Mouse (Mus musculus): ENCODE results near the gene Wdr44. TPM values are rescaled to one million over a fixed set of nuclear protein-coding genes. Genes with fewer than 3 reads are reported as not detected.

Gene Wdr44
- polyA plus RNA-seq, 1 experiment from 2014 or later, result 3.7 TPM

DNA sequence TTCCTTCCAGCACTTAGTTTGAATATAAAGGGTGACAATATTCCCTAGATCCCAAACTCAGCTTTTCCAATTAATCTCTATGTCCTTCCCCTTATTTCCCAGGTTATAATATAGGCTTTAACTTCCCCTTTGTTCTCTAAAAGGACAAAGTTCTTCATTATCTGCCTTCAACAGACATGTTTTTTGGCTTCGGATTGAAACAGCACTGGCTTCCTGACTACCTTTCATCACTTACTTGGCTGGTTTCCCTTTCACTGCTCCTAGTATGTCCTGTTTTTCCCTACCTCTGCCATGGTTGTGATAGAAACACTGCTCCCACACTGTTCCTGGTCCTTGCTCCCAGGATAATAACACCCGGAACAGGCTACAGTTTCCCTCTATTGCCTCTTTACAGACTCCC lies 15.3 kb upstream of the Wdr44 start:
- H3K4me1 ChIP-seq (ENCODE audit: insufficient read depth), result no peaks in the 10 kb centered on the region
- H3K27me3 ChIP-seq (ENCODE audit: insufficient read depth, low read length), result no peaks in the 10 kb centered on the region
- DNase-seq, result no peak
- TF ChIP-seq CTCF (IDR thresholded peaks at IDR 0.05; ENCODE audit: low read depth), result no peak
- TF ChIP-seq EP300 (IDR thresholded peaks at IDR 0.05; ENCODE audit: low read depth), result no peak
- no peak overlapping the region for H3K4me2 ChIP-seq (ENCODE audit: low read depth, low read length)
- no peak overlapping the region for H3K4me3 ChIP-seq (ENCODE audit: low read depth, low read length)
- H3K9me3 ChIP-seq (ENCODE audit: low read length), result no peaks in the 10 kb centered on the region
- ATAC-seq, result no peak
- H3K9ac ChIP-seq (replicated peaks), result no peak overlapping the region
- WGBS (ENCODE audit: insufficient replicate concordance), result 66% methylated on average over 2 of the region's 2 CpGs
- no peaks in the 10 kb centered on the region for H3K36me3 ChIP-seq (replicated peaks; ENCODE audit: insufficient read depth, low read length)
- no peak overlapping the region for H3K27ac ChIP-seq (ENCODE audit: low read depth)

DNA sequence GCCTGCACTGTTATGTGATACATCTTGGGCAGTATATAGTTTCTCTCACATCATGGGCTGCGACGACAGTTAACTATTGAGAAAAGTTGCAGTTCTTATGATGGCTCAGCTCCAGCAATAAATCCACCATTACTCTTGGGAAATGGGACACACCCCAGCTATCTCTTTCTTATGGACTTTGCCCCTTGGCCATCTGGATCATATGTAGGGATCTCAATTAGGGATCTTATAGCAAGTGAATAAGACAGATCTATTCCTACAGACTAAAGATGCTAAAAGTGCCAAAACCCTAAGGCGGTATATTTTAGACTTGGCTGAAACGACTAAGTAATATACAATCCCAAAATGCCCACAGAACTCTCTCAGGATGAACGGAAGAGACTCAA lies 522 bp upstream of the Wdr44 start:
- peak overlapping the region; percentile 61; the same call in 1 of the 2 replicates for H3K27ac ChIP-seq (ENCODE audit: low read depth)
- no peaks in the 10 kb centered on the region for H3K36me3 ChIP-seq (replicated peaks; ENCODE audit: insufficient read depth, low read length)
- no peak for DNase-seq
- peak overlapping the region; percentile 38; the same call in 1 of the 2 replicates for H3K9ac ChIP-seq (replicated peaks)
- no peaks in the 10 kb centered on the region for H3K27me3 ChIP-seq (ENCODE audit: insufficient read depth, low read length)
- H3K4me3 ChIP-seq (ENCODE audit: low read depth, low read length), result peak overlapping the region; percentile 76
- peak overlapping the region; percentile 69 for H3K4me2 ChIP-seq (ENCODE audit: low read depth, low read length)
- WGBS (ENCODE audit: insufficient replicate concordance), result 6% methylated on average over 5 of the region's 5 CpGs
- TF ChIP-seq EP300 (IDR thresholded peaks at IDR 0.05; ENCODE audit: low read depth) (no peak), CTCF (IDR thresholded peaks at IDR 0.05; ENCODE audit: low read depth) (no peak)
- H3K9me3 ChIP-seq (ENCODE audit: low read length), result no peaks in the 10 kb centered on the region
- peak; percentile 5; the same call in 1 of the 2 replicates for ATAC-seq
- H3K4me1 ChIP-seq (ENCODE audit: insufficient read depth), result no peaks in the 10 kb centered on the region

DNA sequence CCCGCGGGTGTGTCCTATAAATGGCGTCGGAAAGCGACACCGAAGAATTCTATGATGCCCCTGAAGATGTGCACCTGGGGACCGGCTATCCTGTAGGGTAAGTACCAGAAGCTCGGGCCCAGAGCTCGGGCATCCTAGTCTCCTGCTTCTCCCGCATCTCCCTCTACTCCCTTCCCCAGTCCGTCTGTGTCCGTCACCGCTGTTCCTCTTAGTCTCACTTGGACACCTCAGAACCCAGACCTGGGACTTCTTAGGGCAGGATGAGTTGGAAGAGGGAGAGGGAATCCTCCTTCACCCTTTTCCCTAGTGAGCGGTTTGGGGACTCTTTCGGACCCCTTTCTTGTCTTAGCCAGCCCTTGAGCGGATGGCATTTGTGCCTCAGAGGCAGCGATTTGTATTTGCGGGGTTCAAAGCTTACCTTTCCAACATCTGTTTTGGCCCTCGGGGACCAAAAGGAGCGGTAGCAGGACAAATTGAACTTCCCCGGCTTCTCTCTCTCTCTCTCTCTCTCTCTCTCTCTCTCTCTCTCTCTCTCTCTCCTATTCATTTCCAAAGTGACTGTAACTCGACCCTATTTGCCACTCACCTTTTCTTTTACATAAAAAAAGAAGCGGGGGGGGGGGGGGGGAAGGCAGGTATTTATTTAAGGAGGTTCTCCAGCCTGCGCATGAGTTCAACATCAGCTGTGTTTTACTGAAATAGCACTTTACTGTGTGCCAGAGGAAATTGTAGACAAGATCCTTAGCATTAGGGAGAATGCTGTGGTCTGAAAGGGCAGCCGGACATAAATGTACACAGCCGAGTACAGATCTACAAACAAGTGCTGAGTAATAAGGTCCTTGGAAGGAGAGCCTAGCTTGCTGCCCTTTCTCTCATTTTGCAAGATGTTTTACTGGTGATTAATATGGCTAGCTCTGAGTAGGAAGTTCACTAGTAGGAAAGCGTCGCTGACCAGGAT lies 871 bp downstream of the Wdr44 start:
- peak; percentile 10 for DNase-seq
- 11% methylated on average over 27 of the region's 28 CpGs for WGBS (ENCODE audit: insufficient replicate concordance)
- peak overlapping the region; percentile 76 for H3K4me3 ChIP-seq (ENCODE audit: low read depth, low read length)
- H3K27me3 ChIP-seq (ENCODE audit: insufficient read depth, low read length), result no peaks in the 10 kb centered on the region
- ATAC-seq, result no peak
- peak overlapping the region; percentile 83 for H3K9ac ChIP-seq (replicated peaks)
- H3K36me3 ChIP-seq (replicated peaks; ENCODE audit: insufficient read depth, low read length), result no peaks in the 10 kb centered on the region
- H3K4me2 ChIP-seq (ENCODE audit: low read depth, low read length), result peak overlapping the region; percentile 67
- TF ChIP-seq CTCF (IDR thresholded peaks at IDR 0.05; ENCODE audit: low read depth) (no peak), EP300 (IDR thresholded peaks at IDR 0.05; ENCODE audit: low read depth) (no peak)
- H3K27ac ChIP-seq (ENCODE audit: low read depth), result peak overlapping the region; percentile 94
- no peaks in the 10 kb centered on the region for H3K4me1 ChIP-seq (ENCODE audit: insufficient read depth)
- no peaks in the 10 kb centered on the region for H3K9me3 ChIP-seq (ENCODE audit: low read length)

DNA sequence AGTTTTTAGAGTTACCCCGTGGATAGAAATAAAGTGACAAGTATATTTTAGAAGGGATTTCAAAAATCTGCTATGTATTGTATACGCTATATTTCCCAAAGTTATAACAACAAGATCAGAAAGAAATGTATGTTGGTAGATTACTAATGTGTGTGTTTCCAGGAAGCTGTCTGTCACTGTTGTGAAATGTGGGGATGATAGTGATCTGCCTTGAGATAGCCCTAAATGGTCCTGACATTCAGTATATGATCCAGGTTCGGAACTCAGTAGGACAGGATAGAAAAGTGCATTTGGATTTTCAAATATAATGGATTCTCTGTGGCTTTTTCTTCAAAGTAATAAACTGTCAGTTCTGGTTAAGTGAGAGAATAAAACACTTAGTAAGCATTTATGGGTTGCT lies 1.7 kb downstream of the Wdr44 start:
- 60% methylated on average over 3 of the region's 3 CpGs for WGBS (ENCODE audit: insufficient replicate concordance)
- Histone ChIP-seq H3K4me1 (ENCODE audit: insufficient read depth) (no peaks in the 10 kb centered on the region), H3K9ac (replicated peaks) (no peak overlapping the region), H3K36me3 (replicated peaks; ENCODE audit: insufficient read depth, low read length) (no peaks in the 10 kb centered on the region), H3K4me3 (ENCODE audit: low read depth, low read length) (peak overlapping the region; percentile 76), H3K4me2 (ENCODE audit: low read depth, low read length) (peak overlapping the region; percentile 67), H3K9me3 (ENCODE audit: low read length) (no peaks in the 10 kb centered on the region), H3K27me3 (ENCODE audit: insufficient read depth, low read length) (no peaks in the 10 kb centered on the region), H3K27ac (ENCODE audit: low read depth) (no peak overlapping the region)
- TF ChIP-seq CTCF (IDR thresholded peaks at IDR 0.05; ENCODE audit: low read depth), result no peak
- TF ChIP-seq EP300 (IDR thresholded peaks at IDR 0.05; ENCODE audit: low read depth), result no peak
- DNase-seq (no peak), ATAC-seq (no peak)

DNA sequence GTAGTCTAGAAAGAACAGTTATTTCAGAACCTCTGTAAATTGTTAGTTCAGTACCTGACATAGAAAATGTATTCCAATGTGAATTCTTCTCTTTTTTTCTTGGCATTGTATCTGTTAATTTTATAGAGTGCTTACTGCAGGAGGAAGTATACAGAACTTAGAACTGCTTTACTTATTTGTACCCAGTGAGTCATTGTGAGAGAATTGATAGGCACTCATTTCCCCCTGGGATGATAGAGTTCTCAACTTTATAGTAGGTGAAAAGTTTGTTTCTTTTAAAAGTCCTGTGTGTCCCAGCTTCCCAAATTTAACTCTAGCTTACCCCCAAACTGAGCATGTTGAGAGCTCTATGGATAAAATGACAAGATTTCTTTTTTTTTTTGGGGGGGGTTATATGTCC lies 2.3 kb downstream of the Wdr44 start:
- Histone ChIP-seq H3K4me2 (ENCODE audit: low read depth, low read length) (peak overlapping the region; percentile 50; the same call in 1 of the 2 replicates), H3K9me3 (ENCODE audit: low read length) (no peaks in the 10 kb centered on the region), H3K36me3 (replicated peaks; ENCODE audit: insufficient read depth, low read length) (no peaks in the 10 kb centered on the region), H3K27me3 (ENCODE audit: insufficient read depth, low read length) (no peaks in the 10 kb centered on the region), H3K27ac (ENCODE audit: low read depth) (no peak overlapping the region), H3K4me1 (ENCODE audit: insufficient read depth) (no peaks in the 10 kb centered on the region), H3K4me3 (ENCODE audit: low read depth, low read length) (peak overlapping the region; percentile 17; the same call in 1 of the 2 replicates), H3K9ac (replicated peaks) (no peak overlapping the region)
- ATAC-seq (no peak), DNase-seq (no peak)
- TF ChIP-seq CTCF (IDR thresholded peaks at IDR 0.05; ENCODE audit: low read depth) (no peak), EP300 (IDR thresholded peaks at IDR 0.05; ENCODE audit: low read depth) (no peak)

DNA sequence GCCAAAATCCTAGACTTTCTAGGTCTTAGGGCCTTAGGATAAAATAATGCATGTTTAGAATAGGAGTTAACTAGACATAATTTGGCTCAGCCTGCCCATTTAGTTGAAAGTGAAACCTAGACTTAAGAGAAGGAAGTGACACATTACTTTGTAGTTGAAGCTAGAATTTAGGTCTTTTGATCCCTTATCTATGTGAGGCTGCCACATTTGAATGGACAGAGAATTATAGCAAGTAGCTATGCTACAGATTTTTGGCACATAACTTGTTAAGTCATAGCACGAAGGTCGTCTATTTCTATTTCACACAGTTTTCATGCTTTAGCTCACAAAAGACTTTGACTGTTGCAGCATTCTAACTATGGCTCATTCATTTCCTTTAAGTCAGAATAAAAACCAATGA lies 4.5 kb downstream of the Wdr44 start:
- no peak overlapping the region for H3K27ac ChIP-seq (ENCODE audit: low read depth)
- no peaks in the 10 kb centered on the region for H3K36me3 ChIP-seq (replicated peaks; ENCODE audit: insufficient read depth, low read length)
- no peak for TF ChIP-seq EP300 (IDR thresholded peaks at IDR 0.05; ENCODE audit: low read depth)
- no peak for TF ChIP-seq CTCF (IDR thresholded peaks at IDR 0.05; ENCODE audit: low read depth)
- H3K9ac ChIP-seq (replicated peaks), result no peak overlapping the region
- no peaks in the 10 kb centered on the region for H3K9me3 ChIP-seq (ENCODE audit: low read length)
- 58% methylated on average over 2 of the region's 2 CpGs for WGBS (ENCODE audit: insufficient replicate concordance)
- DNase-seq, result no peak
- H3K27me3 ChIP-seq (ENCODE audit: insufficient read depth, low read length), result no peaks in the 10 kb centered on the region
- no peaks in the 10 kb centered on the region for H3K4me1 ChIP-seq (ENCODE audit: insufficient read depth)
- no peak for ATAC-seq
- peak overlapping the region; percentile 38; the same call in 1 of the 2 replicates for H3K4me2 ChIP-seq (ENCODE audit: low read depth, low read length)
- no peak overlapping the region for H3K4me3 ChIP-seq (ENCODE audit: low read depth, low read length)

All from liver, postnatal 0 days (tissue).